Mouse (Mus musculus): ENCODE results near the gene Dab2ip. TPM values are rescaled to one million over a fixed set of nuclear protein-coding genes. Genes with fewer than 3 reads are reported as not detected.

The Dab2ip gene
- polyA plus RNA-seq, 1 experiment from 2014 or later = 41.4 TPM

DNA sequence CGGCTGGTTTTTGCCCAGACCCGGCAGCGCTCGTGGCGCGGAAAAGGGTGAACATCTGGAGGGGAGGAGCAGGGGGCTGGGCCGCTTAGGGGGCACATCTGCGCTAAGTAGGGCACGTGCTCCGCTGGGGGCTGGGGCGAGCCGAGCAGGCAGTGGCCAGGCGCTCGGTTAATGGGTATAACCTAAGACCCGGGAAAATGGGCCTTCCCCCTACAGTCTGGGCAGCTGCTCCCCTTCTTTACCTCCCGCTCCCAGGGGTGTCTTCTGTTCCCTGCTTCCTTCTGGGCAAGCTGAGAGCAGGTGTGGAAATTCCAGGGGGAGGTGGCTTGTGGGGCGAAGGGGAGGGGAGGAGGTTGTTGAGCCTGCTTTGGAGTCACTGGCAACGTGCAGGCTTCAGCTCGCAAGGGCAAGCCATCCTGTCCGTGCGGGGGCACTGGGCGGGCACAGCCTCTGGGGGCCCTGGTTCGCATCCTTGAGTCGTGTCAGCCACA, 104.0 kb downstream of the Dab2ip start:
- peaks cover 18% of the 10 kb centered on the region for H3K4me1 ChIP-seq (replicated peaks; ENCODE audit: insufficient read depth, low read length)
- H3K9ac ChIP-seq (ENCODE audit: low read depth, low read length) = peak overlapping the region; percentile 81
- peak overlapping the region; percentile 97 for H3K4me2 ChIP-seq (ENCODE audit: low read length)
- WGBS = 3% methylated on average over 24 of the region's 24 CpGs
- peak overlapping the region; percentile 78 for H3K4me3 ChIP-seq (replicated peaks; ENCODE audit: low read depth, low read length)
- H3K9me3 ChIP-seq (replicated peaks; ENCODE audit: low read length) = no peaks in the 10 kb centered on the region
- H3K36me3 ChIP-seq (ENCODE audit: insufficient read depth, low read length) = no peaks in the 10 kb centered on the region
- peak overlapping the region; percentile 62 for H3K27ac ChIP-seq
- ATAC-seq (replicated peaks; ENCODE audit: low FRiP score, low read depth) = peak; percentile 27
- no peaks in the 10 kb centered on the region for H3K27me3 ChIP-seq (ENCODE audit: insufficient read depth, low read length)
- peak; percentile 40 for DNase-seq (ENCODE audit: low spot score)
- no peak for TF ChIP-seq CTCF (IDR thresholded peaks at IDR 0.05; ENCODE audit: low read depth)

DNA sequence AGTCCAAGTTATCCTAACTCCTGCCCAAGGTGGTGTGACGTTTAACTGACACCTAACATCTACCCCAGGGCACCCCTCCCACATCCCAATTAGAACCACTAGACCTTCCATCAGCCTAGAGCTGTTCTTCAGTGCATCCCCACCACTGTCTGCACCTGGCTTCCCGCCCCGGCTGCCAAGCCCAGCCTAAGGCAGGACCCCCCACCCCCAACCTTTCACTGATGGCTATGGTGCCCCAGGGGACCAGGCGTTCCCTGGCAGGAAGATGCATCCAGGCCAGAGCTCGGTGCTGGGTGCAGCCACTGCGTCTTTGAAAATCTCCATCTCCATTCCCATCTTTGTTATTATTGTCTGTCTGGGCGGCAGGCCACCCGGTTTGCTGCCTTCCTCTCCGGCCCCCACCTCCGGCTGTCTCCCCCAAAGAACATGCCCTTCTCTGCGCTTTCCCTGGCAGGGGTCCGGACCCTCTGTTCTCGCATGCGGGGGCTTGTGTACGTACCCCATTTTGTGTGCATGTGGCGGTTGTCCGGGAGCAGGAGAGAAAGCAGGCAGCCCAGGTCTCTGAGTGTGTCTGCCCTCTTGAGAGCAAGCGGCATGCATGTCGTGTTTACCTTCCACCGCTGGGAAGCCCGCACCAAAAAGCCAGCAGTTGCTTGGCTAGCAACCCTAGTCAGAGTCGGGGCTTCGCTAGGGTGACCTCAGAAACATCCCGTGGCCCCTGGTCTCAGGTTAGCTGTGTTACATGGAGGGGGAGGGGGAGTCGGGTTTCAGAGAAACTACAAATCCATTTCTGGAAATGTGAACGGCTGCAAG, 104.9 kb downstream of the Dab2ip start:
- Histone ChIP-seq H3K36me3 (ENCODE audit: insufficient read depth, low read length) (no peaks in the 10 kb centered on the region), H3K4me1 (replicated peaks; ENCODE audit: insufficient read depth, low read length) (peaks cover 18% of the 10 kb centered on the region), H3K4me2 (ENCODE audit: low read length) (peak overlapping the region; percentile 97), H3K9me3 (replicated peaks; ENCODE audit: low read length) (no peaks in the 10 kb centered on the region), H3K27ac (no peak overlapping the region), H3K27me3 (ENCODE audit: insufficient read depth, low read length) (no peaks in the 10 kb centered on the region), H3K4me3 (replicated peaks; ENCODE audit: low read depth, low read length) (peak overlapping the region; percentile 78; the same call in 1 of the 2 replicates), H3K9ac (ENCODE audit: low read depth, low read length) (no peak overlapping the region)
- WGBS = 23% methylated on average over 26 of the region's 26 CpGs
- no peak; the same call in 1 of the 2 replicates for TF ChIP-seq CTCF (IDR thresholded peaks at IDR 0.05; ENCODE audit: low read depth)
- DNase-seq (ENCODE audit: low spot score) (peak; percentile 50), ATAC-seq (replicated peaks; ENCODE audit: low FRiP score, low read depth) (no peak)

DNA sequence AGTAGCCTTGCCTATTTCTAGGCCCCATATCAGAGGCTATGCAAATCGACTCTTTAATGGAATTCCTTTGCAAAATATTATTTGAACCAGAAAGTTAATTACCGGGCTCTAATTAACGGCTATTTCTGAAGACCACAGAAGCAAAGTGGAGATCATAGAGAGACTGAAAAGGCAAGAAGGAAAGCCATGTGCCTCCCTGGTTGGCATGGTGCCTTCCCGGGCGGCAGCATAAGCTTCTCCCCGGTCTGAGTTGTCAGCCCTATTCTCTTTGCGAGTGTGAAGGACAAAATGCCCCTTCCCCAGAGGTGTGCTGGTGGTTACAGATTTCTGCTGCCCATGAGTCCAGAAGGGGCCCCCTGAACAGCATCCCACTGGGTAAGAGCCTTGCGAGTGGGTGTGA, 109.7 kb downstream of the Dab2ip start:
- Histone ChIP-seq H3K9ac (ENCODE audit: low read depth, low read length) (no peak overlapping the region), H3K36me3 (ENCODE audit: insufficient read depth, low read length) (no peaks in the 10 kb centered on the region), H3K27me3 (ENCODE audit: insufficient read depth, low read length) (no peaks in the 10 kb centered on the region), H3K9me3 (replicated peaks; ENCODE audit: low read length) (no peaks in the 10 kb centered on the region), H3K4me1 (replicated peaks; ENCODE audit: insufficient read depth, low read length) (peaks cover 30% of the 10 kb centered on the region), H3K4me3 (replicated peaks; ENCODE audit: low read depth, low read length) (no peak overlapping the region), H3K4me2 (ENCODE audit: low read length) (no peak overlapping the region), H3K27ac (no peak overlapping the region)
- no peak for TF ChIP-seq CTCF (IDR thresholded peaks at IDR 0.05; ENCODE audit: low read depth)
- ATAC-seq (replicated peaks; ENCODE audit: low FRiP score, low read depth) = no peak
- 80% methylated on average over 8 of the region's 8 CpGs for WGBS
- no peak for DNase-seq (ENCODE audit: low spot score)

DNA sequence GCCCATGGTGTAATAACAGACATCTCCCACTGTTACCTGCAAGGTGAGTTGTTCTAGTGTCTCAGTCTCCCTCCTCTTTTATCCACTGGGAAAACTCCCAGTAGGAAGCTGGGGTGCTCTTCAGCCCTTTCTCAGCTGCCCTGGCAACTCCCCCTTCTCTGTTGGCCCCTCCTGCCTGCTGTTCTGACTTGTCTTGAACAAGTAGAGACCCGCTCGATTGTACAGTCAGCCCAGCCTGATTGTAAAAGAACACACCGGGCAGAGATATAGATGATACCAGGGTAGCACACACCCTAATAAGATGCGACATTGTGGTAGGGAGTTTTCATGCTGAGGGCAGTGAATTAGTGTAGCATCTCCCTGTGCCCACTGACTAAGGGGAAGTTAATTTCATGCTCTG, 111.2 kb downstream of the Dab2ip start:
- DNase-seq (ENCODE audit: low spot score) (no peak), ATAC-seq (replicated peaks; ENCODE audit: low FRiP score, low read depth) (no peak)
- H3K4me1 ChIP-seq (replicated peaks; ENCODE audit: insufficient read depth, low read length) = peaks cover 31% of the 10 kb centered on the region
- 59% methylated on average over 4 of the region's 4 CpGs for WGBS
- H3K4me3 ChIP-seq (replicated peaks; ENCODE audit: low read depth, low read length) = no peak overlapping the region
- H3K9me3 ChIP-seq (replicated peaks; ENCODE audit: low read length) = no peaks in the 10 kb centered on the region
- H3K27ac ChIP-seq = no peak overlapping the region
- H3K4me2 ChIP-seq (ENCODE audit: low read length) = no peak overlapping the region
- no peak for TF ChIP-seq CTCF (IDR thresholded peaks at IDR 0.05; ENCODE audit: low read depth)
- no peaks in the 10 kb centered on the region for H3K36me3 ChIP-seq (ENCODE audit: insufficient read depth, low read length)
- H3K9ac ChIP-seq (ENCODE audit: low read depth, low read length) = no peak overlapping the region
- H3K27me3 ChIP-seq (ENCODE audit: insufficient read depth, low read length) = no peaks in the 10 kb centered on the region

DNA sequence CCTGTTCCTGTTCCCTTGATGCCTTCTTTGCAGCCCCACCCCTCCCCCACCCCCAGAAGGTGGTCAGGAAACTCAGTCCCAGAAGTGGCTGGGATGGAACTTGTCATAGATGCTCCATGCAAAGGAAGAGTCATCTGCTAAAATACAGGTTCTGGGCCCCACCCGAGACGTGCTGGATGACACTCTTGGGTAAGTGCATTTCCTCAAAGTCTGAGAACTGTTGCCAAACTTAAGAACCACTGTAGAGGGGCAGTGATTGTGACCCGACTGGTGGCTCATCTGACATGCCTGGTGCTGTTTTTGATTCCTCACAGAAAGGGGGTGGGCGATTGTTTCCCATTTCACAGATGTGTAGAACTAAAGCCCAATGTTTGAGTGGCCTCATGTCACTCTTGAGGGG, 111.7 kb downstream of the Dab2ip start:
- ATAC-seq (replicated peaks; ENCODE audit: low FRiP score, low read depth) = no peak
- no peak overlapping the region for H3K4me2 ChIP-seq (ENCODE audit: low read length)
- H3K4me3 ChIP-seq (replicated peaks; ENCODE audit: low read depth, low read length) = no peak overlapping the region
- 72% methylated on average over 4 of the region's 4 CpGs for WGBS
- peaks cover 30% of the 10 kb centered on the region for H3K4me1 ChIP-seq (replicated peaks; ENCODE audit: insufficient read depth, low read length)
- H3K9me3 ChIP-seq (replicated peaks; ENCODE audit: low read length) = no peaks in the 10 kb centered on the region
- no peaks in the 10 kb centered on the region for H3K36me3 ChIP-seq (ENCODE audit: insufficient read depth, low read length)
- DNase-seq (ENCODE audit: low spot score) = no peak
- no peaks in the 10 kb centered on the region for H3K27me3 ChIP-seq (ENCODE audit: insufficient read depth, low read length)
- no peak overlapping the region for H3K27ac ChIP-seq
- no peak for TF ChIP-seq CTCF (IDR thresholded peaks at IDR 0.05; ENCODE audit: low read depth)
- no peak overlapping the region for H3K9ac ChIP-seq (ENCODE audit: low read depth, low read length)

DNA sequence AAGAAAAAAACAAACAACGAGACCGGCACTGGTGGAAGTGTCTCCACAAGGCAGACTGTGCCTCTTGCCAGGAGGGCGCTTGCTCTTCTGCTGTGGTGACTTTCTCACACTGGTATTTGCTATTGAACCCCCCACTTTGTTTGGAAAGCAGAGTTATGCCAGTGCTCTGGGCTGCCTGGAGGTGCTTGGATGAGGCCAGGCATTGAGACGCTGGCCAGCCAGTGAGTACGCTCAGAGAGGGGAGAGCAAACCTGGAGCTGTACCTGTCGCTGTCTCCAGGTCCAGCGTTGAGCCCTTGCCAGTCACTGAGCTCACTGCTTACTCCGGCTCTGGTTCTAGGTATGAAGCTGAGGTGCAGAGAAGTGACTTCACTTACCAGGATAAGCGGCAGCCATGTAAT, 112.2 kb downstream of the Dab2ip start:
- H3K4me1 ChIP-seq (replicated peaks; ENCODE audit: insufficient read depth, low read length) = peaks cover 35% of the 10 kb centered on the region
- no peaks in the 10 kb centered on the region for H3K27me3 ChIP-seq (ENCODE audit: insufficient read depth, low read length)

More for the DNA sequence above, 112.2 kb downstream of the Dab2ip start:
- WGBS = 85% methylated on average over 9 of the region's 9 CpGs
- no peaks in the 10 kb centered on the region for H3K9me3 ChIP-seq (replicated peaks; ENCODE audit: low read length)
- no peak overlapping the region for H3K9ac ChIP-seq (ENCODE audit: low read depth, low read length)
- no peak overlapping the region for H3K27ac ChIP-seq
- ATAC-seq (replicated peaks; ENCODE audit: low FRiP score, low read depth) (no peak), DNase-seq (ENCODE audit: low spot score) (no peak)
- no peak overlapping the region for H3K4me3 ChIP-seq (replicated peaks; ENCODE audit: low read depth, low read length)
- no peaks in the 10 kb centered on the region for H3K36me3 ChIP-seq (ENCODE audit: insufficient read depth, low read length)
- no peak for TF ChIP-seq CTCF (IDR thresholded peaks at IDR 0.05; ENCODE audit: low read depth)
- H3K4me2 ChIP-seq (ENCODE audit: low read length) = no peak overlapping the region

Measured in kidney, postnatal 0 days (tissue).